Mouse (Mus musculus) left cerebral cortex, postnatal 25 days (tissue): ENCODE measurements around the gene Gpd1. TPM values are rescaled to one million over a fixed set of nuclear protein-coding genes. Genes with fewer than 3 reads are reported as not detected.
A peak's percentile ranks its signal among the peaks of the same experiment; 100 is the strongest.

ENCODE experiments used
- DNase-seq, 2 experiments: peaks; one replicate each; pipeline ENCODE4 v3.0.0; 2022; ENCODE audit warnings: low spot score in 2 of 2, mixed read lengths in 1 of 2
- intact Hi-C: fragments of 180-260 bp; cut with DNase I; formaldehyde crosslinking; loops from one replicate; pipeline ENCODE4 v1.15.1; 2025
- total RNA-seq, 2 experiments: library from RNA; stranded (reverse); gene quantifications; 2 replicates each; pipeline ENCODE4 v1.2.3; 2021

The Gpd1 gene
- total RNA-seq, result 10 to 100 TPM; 86.4 to 88.3 TPM

GRCm38 (mm10) chr15:99717386-99718334, at the start of gene Gpd1:
Gpd1 (plus strand) TSS chr15:99717515.
- intact Hi-C loops, result loop anchor here (2.0 kb wide), 1 partner anchor 15 kb away; the partner anchor contains the start of gene Smarcd1

GRCm38 (mm10) chr15:99667544-99667943, 49.8 kb upstream of the Gpd1 start:
- no peak for DNase-seq
- intact Hi-C loops, result no loop called here

More at GRCm38 (mm10) chr15:99717386-99718334, at the start of gene Gpd1:
- DNase-seq, result peak; percentile 74 to 82

GRCm38 (mm10) chr15:99668881-99669280, 48.4 kb upstream of the Gpd1 start:
- intact Hi-C loops, result loop anchor here (1.0 kb wide), 2 partner anchors 73 to 172 kb away; no protein-coding TSS in a partner anchor
- DNase-seq, result peak; percentile 79 to 80

GRCm38 (mm10) chr15:99669392-99669791, 47.9 kb upstream of the Gpd1 start:
- intact Hi-C loops, result loop anchor here (1.0 kb wide), 2 partner anchors 73 to 172 kb away; no protein-coding TSS in a partner anchor
- DNase-seq, result no peak

- DNase-seq, result peak; percentile 78 to 81
- intact Hi-C loops, result loop anchor here (10.0 kb wide), 1 partner anchor 255 kb away; no protein-coding TSS in a partner anchor
These were observed 47.0 kb upstream of the Gpd1 start, which contains the start of gene Asic1 for GRCm38 (mm10) chr15:99670154-99670821. Asic1 (plus strand) TSS chr15:99670368.

- intact Hi-C loops, result loop anchor here (10.0 kb wide), 1 partner anchor 256 kb away; no protein-coding TSS in a partner anchor
- DNase-seq, result peak in 1 of 2 experiments; percentile 45
These were observed 46.2 kb upstream of the Gpd1 start for GRCm38 (mm10) chr15:99670964-99671670.

GRCm38 (mm10) chr15:99671783-99672182, 45.5 kb upstream of the Gpd1 start:
- intact Hi-C loops, result loop anchor here (10.0 kb wide), 1 partner anchor 257 kb away; no protein-coding TSS in a partner anchor
- peak in 1 of 2 experiments; percentile 62 for DNase-seq

GRCm38 (mm10) chr15:99674866-99675265, 42.4 kb upstream of the Gpd1 start:
- intact Hi-C loops, result loop anchor here (10.0 kb wide), 1 partner anchor 260 kb away; no protein-coding TSS in a partner anchor
- no peak for DNase-seq

- intact Hi-C loops, result loop anchor here (10.0 kb wide), 1 partner anchor 262 kb away; no protein-coding TSS in a partner anchor
- peak in 1 of 2 experiments; percentile 42 for DNase-seq
These were observed 40.2 kb upstream of the Gpd1 start for GRCm38 (mm10) chr15:99677089-99677488.

GRCm38 (mm10) chr15:99678063-99678800, 39.1 kb upstream of the Gpd1 start:
- intact Hi-C loops, result loop anchor here (10.0 kb wide), 1 partner anchor 263 kb away; no protein-coding TSS in a partner anchor
- no peak for DNase-seq

GRCm38 (mm10) chr15:99679008-99679407, 38.3 kb upstream of the Gpd1 start:
- intact Hi-C loops, result loop anchor here (10.0 kb wide), 1 partner anchor 264 kb away; no protein-coding TSS in a partner anchor

GRCm38 (mm10) chr15:99682880-99683279, 34.4 kb upstream of the Gpd1 start:
- intact Hi-C loops, result no loop called here
- DNase-seq, result no peak

More at GRCm38 (mm10) chr15:99679008-99679407, 38.3 kb upstream of the Gpd1 start:
- DNase-seq, result no peak

GRCm38 (mm10) chr15:99684156-99684555, 33.2 kb upstream of the Gpd1 start:
- intact Hi-C loops, result no loop called here
- no peak for DNase-seq

GRCm38 (mm10) chr15:99688712-99689111, 28.6 kb upstream of the Gpd1 start:
- intact Hi-C loops, result loop anchor here (1.0 to 5.0 kb wide), 2 partner anchors 92 to 191 kb away; no protein-coding TSS in a partner anchor
- DNase-seq, result peak; percentile 56 to 80

GRCm38 (mm10) chr15:99690924-99691323, 26.4 kb upstream of the Gpd1 start:
- intact Hi-C loops, result no loop called here
- DNase-seq, result no peak

GRCm38 (mm10) chr15:99691976-99692375, 25.3 kb upstream of the Gpd1 start:
- no peak for DNase-seq
- intact Hi-C loops, result no loop called here

GRCm38 (mm10) chr15:99697309-99697708, 20.0 kb upstream of the Gpd1 start:
- intact Hi-C loops, result no loop called here
- no peak for DNase-seq

GRCm38 (mm10) chr15:99698533-99699085, 18.7 kb upstream of the Gpd1 start:
- intact Hi-C loops, result no loop called here
- peak in 1 of 2 experiments; percentile 67 for DNase-seq
